Mouse (Mus musculus) megakaryocyte, adult 5-6 weeks (primary cell): ENCODE data around the gene Olfr847. TPM values are rescaled to one million over a fixed set of nuclear protein-coding genes. Genes with fewer than 3 reads are reported as not detected.

ENCODE experiments used
- ATAC-seq: 2 replicates; pipeline ENCODE4 v1.8.0; 2016; ENCODE audit warnings: mild to moderate bottlenecking, inconsistent platforms; ENCODE audit not compliant: poor library complexity, severe bottlenecking
- total RNA-seq, 2 experiments: library from RNA; stranded (forward) in 1 of 2; stranded (reverse) in 1 of 2; fragments of 153-499, 151-499 nt in 1 of 2; fragments of 221-1000, 200-1000 nt in 1 of 2; gene quantifications; 2 replicates each; pipeline versions ENCODE4 v1.2.3 to v1.2.4; 2015 to 2017

Gene Olfr847
- not detected in 2 replicates for total RNA-seq (2015)
- not detected in 2 replicates for total RNA-seq (2017)

GRCm38 (mm10) chr9:19378569-19378968 is at the start of gene Olfr847:
Gene Olfr847, minus strand, starts transcription at chr9:19378669.
- no peak for ATAC-seq

GRCm38 (mm10) chr9:19363905-19364304 is 14.6 kb downstream of the Olfr847 start, which contains the start of gene Olfr846:
Gene Olfr846, minus strand, starts transcription at chr9:19364005.
- no peak for ATAC-seq

GRCm38 (mm10) chr9:19336157-19336556 is 42.3 kb downstream of the Olfr847 start, which contains the start of gene Olfr845:
Gene Olfr845, plus strand, starts transcription at chr9:19336457.
- ATAC-seq, result no peak

Other genes starting within 250 kb of the Olfr847 start
- not detected in 2 replicates for gene Olfr837, start 242.4 kb downstream of the Olfr847 start, total RNA-seq (2015)
- gene Olfr837, start 242.4 kb downstream of the Olfr847 start, total RNA-seq (2017), result not detected in 2 replicates
- gene Olfr839-ps1, start 201.4 kb downstream of the Olfr847 start, total RNA-seq (2015), result not detected in 2 replicates
- gene Olfr839-ps1, start 201.4 kb downstream of the Olfr847 start, total RNA-seq (2017), result not detected in 2 replicates
- not detected in 2 replicates for gene Olfr843, start 126.7 kb downstream of the Olfr847 start, total RNA-seq (2015)
- gene Olfr843, start 126.7 kb downstream of the Olfr847 start, total RNA-seq (2017), result not detected in 2 replicates
- gene Olfr844, start 62.3 kb downstream of the Olfr847 start, total RNA-seq (2015), result not detected in 2 replicates
- not detected in 2 replicates for gene Olfr844, start 62.3 kb downstream of the Olfr847 start, total RNA-seq (2017)
- gene Olfr845, start 42.2 kb downstream of the Olfr847 start, total RNA-seq (2015), result not detected in 2 replicates
- gene Olfr845, start 42.2 kb downstream of the Olfr847 start, total RNA-seq (2017), result not detected in 2 replicates
- gene Olfr846, start 14.7 kb downstream of the Olfr847 start, total RNA-seq (2015), result not detected in 2 replicates
- not detected in 2 replicates for gene Olfr846, start 14.7 kb downstream of the Olfr847 start, total RNA-seq (2017)
- gene Olfr849, start 61.6 kb upstream of the Olfr847 start, total RNA-seq (2015), result not detected in 2 replicates
- not detected in 2 replicates for gene Olfr849, start 61.6 kb upstream of the Olfr847 start, total RNA-seq (2017)
- gene Olfr850, start 99.6 kb upstream of the Olfr847 start, total RNA-seq (2015), result not detected in 2 replicates
- gene Olfr850, start 99.6 kb upstream of the Olfr847 start, total RNA-seq (2017), result not detected in 2 replicates
- gene Olfr851, start 114.6 kb upstream of the Olfr847 start, total RNA-seq (2015), result not detected in 2 replicates
- gene Olfr851, start 114.6 kb upstream of the Olfr847 start, total RNA-seq (2017), result not detected in 2 replicates
- not detected in 2 replicates for gene Olfr853, start 162.4 kb upstream of the Olfr847 start, total RNA-seq (2015)
- not detected in 2 replicates for gene Olfr853, start 162.4 kb upstream of the Olfr847 start, total RNA-seq (2017)
- gene Olfr854, start 188.7 kb upstream of the Olfr847 start, total RNA-seq (2015), result not detected in 2 replicates
- gene Olfr854, start 188.7 kb upstream of the Olfr847 start, total RNA-seq (2017), result not detected in 2 replicates
- not detected in 2 replicates for gene Olfr855, start 203.9 kb upstream of the Olfr847 start, total RNA-seq (2015)
- 0.11 TPM in 1 of 2 replicates, not detected in the other for gene Olfr855, start 203.9 kb upstream of the Olfr847 start, total RNA-seq (2017)
- 8.8 and 9.2 TPM in 2 replicates for gene Zfp317, start 243.4 kb upstream of the Olfr847 start, total RNA-seq (2015)
- 14.0 and 14.8 TPM in 2 replicates for gene Zfp317, start 243.4 kb upstream of the Olfr847 start, total RNA-seq (2017)